20 mouse cellular contexts compared by ENCODE assay signal in genomic region chr12:113133260-113133659, GRCm38 (mm10). TPM values are rescaled to one million over a fixed set of nuclear protein-coding genes. Genes with fewer than 3 reads are reported as not detected.
A peak's percentile ranks its signal among the peaks of the same experiment; 100 is the strongest.
DNase-seq lines count a peak whose midpoint lies in the region; ATAC-seq and TF ChIP-seq lines count a peak whose summit lies in the region.
"Had no signal": no experiment of that assay in that cellular context is flagged by ENCODE, and none has a peak within 500 bp of the region (broad histone marks: within the 10 kb centered on the region; RNA-seq: fewer than 3 reads in every experiment).

No protein-coding gene starts in this region.

- no peaks in the 10 kb centered on the region for H3K9me3 ChIP-seq in intestine, embryonic 15.5 days
- no peaks in the 10 kb centered on the region for H3K9me3 ChIP-seq in intestine, postnatal 0 days (ENCODE audit: control insufficient read depth)
- H3K9me3 ChIP-seq in midbrain, embryonic 16.5 days (replicated peaks; ENCODE audit: control insufficient read depth, low read length, poor library complexity, severe bottlenecking), result no peaks in the 10 kb centered on the region
- no peaks in the 10 kb centered on the region for H3K9me3 ChIP-seq in midbrain, embryonic 14.5 days (ENCODE audit: control insufficient read depth, low read length)
- H3K9me3 ChIP-seq: embryonic facial prominence, embryonic 12.5 days; G1E; megakaryocyte, embryonic 14.5 days; stomach, embryonic 15.5 days had no signal

- peak; percentile 40 for DNase-seq in adrenal gland, postnatal 14 days
- no peak for DNase-seq in adrenal gland, postnatal 25 days
- no peak for DNase-seq in midbrain, embryonic 14.5 days
- no peak for DNase-seq in cerebellum, adult 9-10 months
- no peak for DNase-seq in retina, embryonic 14.5 days (ENCODE audit: low spot score)
- DNase-seq: cerebellum, adult 11-12 months; forebrain, postnatal 0 days; liver; liver, postnatal 0 days; right cerebral cortex, postnatal 14 days had no signal

- H3K4me1 ChIP-seq in intestine, embryonic 15.5 days (replicated peaks), result 0 out of 2 replicates have a peak, but pooled peaks cover 11% of the 10 kb centered on the region
- H3K4me1 ChIP-seq in intestine, postnatal 0 days (replicated peaks; ENCODE audit: control insufficient read depth, insufficient read depth, low read length), result no peaks in the 10 kb centered on the region
- no peaks in the 10 kb centered on the region for H3K4me1 ChIP-seq in midbrain, embryonic 16.5 days (ENCODE audit: control insufficient read depth, insufficient read depth, low read length)
- no peaks in the 10 kb centered on the region for H3K4me1 ChIP-seq in midbrain, embryonic 14.5 days (ENCODE audit: control insufficient read depth, insufficient read depth, low read length)
- H3K4me1 ChIP-seq: embryonic facial prominence, embryonic 12.5 days; megakaryocyte, embryonic 14.5 days had no signal

- no peak for TF ChIP-seq CTCF in intestine, postnatal 0 days (IDR thresholded peaks at IDR 0.05; ENCODE audit: low read depth)

- H3K27me3 ChIP-seq in intestine, embryonic 15.5 days (replicated peaks), result no peaks in the 10 kb centered on the region
- H3K27me3 ChIP-seq in intestine, postnatal 0 days (replicated peaks; ENCODE audit: control insufficient read depth, insufficient read depth, low read length), result no peaks in the 10 kb centered on the region
- H3K27me3 ChIP-seq in midbrain, embryonic 16.5 days (ENCODE audit: control insufficient read depth, insufficient read depth, low read depth, low read length), result no peaks in the 10 kb centered on the region
- no peaks in the 10 kb centered on the region for H3K27me3 ChIP-seq in midbrain, embryonic 14.5 days (ENCODE audit: control insufficient read depth, insufficient read depth, low read length)
- H3K27me3 ChIP-seq: embryonic facial prominence, embryonic 12.5 days; megakaryocyte, embryonic 14.5 days; stomach, embryonic 15.5 days had no signal

- WGBS in intestine, embryonic 15.5 days, result 86% methylated on average over 9 of the region's 9 CpGs
- WGBS in intestine, postnatal 0 days, result 88% methylated on average over 9 of the region's 9 CpGs
- WGBS in midbrain, embryonic 16.5 days, result 95% methylated on average over 9 of the region's 9 CpGs
- 93% methylated on average over 9 of the region's 9 CpGs for WGBS in midbrain, embryonic 14.5 days

- no peak for ATAC-seq in intestine, embryonic 15.5 days
- no peak for ATAC-seq in intestine, postnatal 0 days
- ATAC-seq in midbrain, embryonic 16.5 days, result no peak
- no peak for ATAC-seq in midbrain, embryonic 14.5 days (ENCODE audit: low FRiP score, low TSS enrichment)
- ATAC-seq: CD4-positive, CD25-positive, alpha-beta regulatory T cell, adult 4 months had no signal

- 0 out of 2 replicates have a peak overlapping the region, but pooled peaks have one; percentile 6 for H3K27ac ChIP-seq in intestine, embryonic 15.5 days
- H3K27ac ChIP-seq in intestine, postnatal 0 days (ENCODE audit: low read depth, low read length), result no peak overlapping the region
- no peak overlapping the region for H3K27ac ChIP-seq in midbrain, embryonic 16.5 days (ENCODE audit: low read length)
- no peak overlapping the region for H3K27ac ChIP-seq in midbrain, embryonic 14.5 days (replicated peaks; ENCODE audit: low read depth, low read length)
- H3K27ac ChIP-seq: embryonic facial prominence, embryonic 12.5 days; stomach, embryonic 15.5 days had no signal

- H3K4me2 ChIP-seq in intestine, embryonic 15.5 days (replicated peaks), result no peak overlapping the region
- no peak overlapping the region for H3K4me2 ChIP-seq in intestine, postnatal 0 days (replicated peaks; ENCODE audit: low read depth)
- no peak overlapping the region for H3K4me2 ChIP-seq in midbrain, embryonic 16.5 days (ENCODE audit: low read length)
- H3K4me2 ChIP-seq in midbrain, embryonic 14.5 days (ENCODE audit: low read length), result no peak overlapping the region
- H3K4me2 ChIP-seq: embryonic facial prominence, embryonic 12.5 days; stomach, embryonic 15.5 days had no signal

- peaks cover 74% of the 10 kb centered on the region for H3K36me3 ChIP-seq in intestine, embryonic 15.5 days
- H3K36me3 ChIP-seq in intestine, postnatal 0 days (ENCODE audit: control insufficient read depth, insufficient read depth), result peaks cover 98% of the 10 kb centered on the region
- peaks cover 75% of the 10 kb centered on the region for H3K36me3 ChIP-seq in midbrain, embryonic 16.5 days (ENCODE audit: control insufficient read depth, insufficient read depth, low read length)
- peaks cover 99% of the 10 kb centered on the region for H3K36me3 ChIP-seq in midbrain, embryonic 14.5 days (ENCODE audit: control insufficient read depth, insufficient read depth, low read length)

- H3K9ac ChIP-seq in intestine, embryonic 15.5 days, result no peak overlapping the region
- H3K9ac ChIP-seq in intestine, postnatal 0 days (ENCODE audit: low read depth, low read length), result no peak overlapping the region
- H3K9ac ChIP-seq in midbrain, embryonic 16.5 days (ENCODE audit: low read depth, low read length), result 0 out of 2 replicates have a peak overlapping the region, but pooled peaks have one; percentile 10
- H3K9ac ChIP-seq in midbrain, embryonic 14.5 days (replicated peaks; ENCODE audit: low read length), result no peak overlapping the region
- H3K9ac ChIP-seq: embryonic facial prominence, embryonic 12.5 days; forebrain, postnatal 0 days; liver, postnatal 0 days; stomach, embryonic 15.5 days had no signal

- no peak overlapping the region for H3K4me3 ChIP-seq in intestine, embryonic 15.5 days (replicated peaks)
- no peak overlapping the region for H3K4me3 ChIP-seq in intestine, postnatal 0 days (ENCODE audit: low read depth, low read length)
- H3K4me3 ChIP-seq in midbrain, embryonic 16.5 days (ENCODE audit: low read depth, low read length), result no peak overlapping the region
- H3K4me3 ChIP-seq in midbrain, embryonic 14.5 days (replicated peaks; ENCODE audit: low read depth, low read length), result no peak overlapping the region
- H3K4me3 ChIP-seq: embryonic facial prominence, embryonic 12.5 days; megakaryocyte, embryonic 14.5 days; stomach, embryonic 15.5 days had no signal

RNA-seq across cellular contexts. Expression of gene Crip2, which starts 6.8 kb away (rescaled TPM):
- 152 and 174 TPM in 2 replicates for total RNA-seq in adrenal gland, postnatal 14 days (2021)
- total RNA-seq in adrenal gland, postnatal 25 days (2021), result 65.9 and 69.0 TPM in 2 replicates
- 122 and 130 TPM in 2 replicates for polyA plus RNA-seq in intestine, embryonic 15.5 days (2015; fragmentation: Nextera tagmentation; extraction: Ambion mirVana)
- 90.4 and 96.8 TPM in 2 replicates for polyA plus RNA-seq in intestine, postnatal 0 days (2015; fragmentation: Nextera tagmentation; extraction: Ambion mirVana)
- polyA plus RNA-seq in midbrain, embryonic 16.5 days (2015; fragmentation: Nextera tagmentation; extraction: Ambion mirVana), result 369 and 395 TPM in 2 replicates
- 297 and 329 TPM in 2 replicates for polyA plus RNA-seq in midbrain, embryonic 14.5 days (2014; fragmentation: Nextera tagmentation; extraction: Ambion mirVana)

RNA-seq across cellular contexts. Expression of gene Crip1, which starts 12.9 kb away (rescaled TPM):
- total RNA-seq in adrenal gland, postnatal 14 days (2021), result 79.4 and 132 TPM in 2 replicates
- 28.9 and 30.2 TPM in 2 replicates for total RNA-seq in adrenal gland, postnatal 25 days (2021)
- polyA plus RNA-seq in intestine, embryonic 15.5 days (2015; fragmentation: Nextera tagmentation; extraction: Ambion mirVana), result 426 and 430 TPM in 2 replicates
- 1,918 and 1,992 TPM in 2 replicates for polyA plus RNA-seq in intestine, postnatal 0 days (2015; fragmentation: Nextera tagmentation; extraction: Ambion mirVana)
- 16.8 and 23.3 TPM in 2 replicates for polyA plus RNA-seq in midbrain, embryonic 16.5 days (2015; fragmentation: Nextera tagmentation; extraction: Ambion mirVana)
- 16.5 and 26.8 TPM in 2 replicates for polyA plus RNA-seq in midbrain, embryonic 14.5 days (2014; fragmentation: Nextera tagmentation; extraction: Ambion mirVana)

RNA-seq across cellular contexts. Expression of gene Tedc1, which starts 23.0 kb away (rescaled TPM):
- total RNA-seq in adrenal gland, postnatal 14 days (2021), result 3.1 and 3.7 TPM in 2 replicates
- total RNA-seq in adrenal gland, postnatal 25 days (2021), result 1.4 and 2.5 TPM in 2 replicates
- 25.3 and 25.5 TPM in 2 replicates for polyA plus RNA-seq in intestine, embryonic 15.5 days (2015; fragmentation: Nextera tagmentation; extraction: Ambion mirVana)
- polyA plus RNA-seq in intestine, postnatal 0 days (2015; fragmentation: Nextera tagmentation; extraction: Ambion mirVana), result 5.5 and 6.8 TPM in 2 replicates
- 11.0 and 11.4 TPM in 2 replicates for polyA plus RNA-seq in midbrain, embryonic 16.5 days (2015; fragmentation: Nextera tagmentation; extraction: Ambion mirVana)
- polyA plus RNA-seq in midbrain, embryonic 14.5 days (2014; fragmentation: Nextera tagmentation; extraction: Ambion mirVana), result 11.9 and 14.1 TPM in 2 replicates
- total RNA-seq: gastrocnemius, adult 18-20 months had no signal

RNA-seq across cellular contexts. Expression of gene Mta1, which starts 35.2 kb away (rescaled TPM):
- 83.7 and 94.0 TPM in 2 replicates for total RNA-seq in adrenal gland, postnatal 14 days (2021)
- 104 and 109 TPM in 2 replicates for total RNA-seq in adrenal gland, postnatal 25 days (2021)
- polyA plus RNA-seq in intestine, embryonic 15.5 days (2015; fragmentation: Nextera tagmentation; extraction: Ambion mirVana), result 11.3 and 11.5 TPM in 2 replicates
- 4.9 and 5.6 TPM in 2 replicates for polyA plus RNA-seq in intestine, postnatal 0 days (2015; fragmentation: Nextera tagmentation; extraction: Ambion mirVana)
- polyA plus RNA-seq in midbrain, embryonic 16.5 days (2015; fragmentation: Nextera tagmentation; extraction: Ambion mirVana), result 14.4 and 15.9 TPM in 2 replicates
- polyA plus RNA-seq in midbrain, embryonic 14.5 days (2014; fragmentation: Nextera tagmentation; extraction: Ambion mirVana), result 20.8 and 22.0 TPM in 2 replicates

RNA-seq across cellular contexts. Expression of gene Tmem121, which starts 52.5 kb away (rescaled TPM):
- total RNA-seq in adrenal gland, postnatal 14 days (2021), result 3.4 and 4.7 TPM in 2 replicates
- total RNA-seq in adrenal gland, postnatal 25 days (2021), result 4.1 and 4.3 TPM in 2 replicates
- polyA plus RNA-seq in intestine, embryonic 15.5 days (2015; fragmentation: Nextera tagmentation; extraction: Ambion mirVana), result 6.7 and 7.5 TPM in 2 replicates
- polyA plus RNA-seq in intestine, postnatal 0 days (2015; fragmentation: Nextera tagmentation; extraction: Ambion mirVana), result 3.4 and 3.5 TPM in 2 replicates
- 47.2 and 50.3 TPM in 2 replicates for polyA plus RNA-seq in midbrain, embryonic 16.5 days (2015; fragmentation: Nextera tagmentation; extraction: Ambion mirVana)
- 24.5 and 61.9 TPM in 2 replicates for polyA plus RNA-seq in midbrain, embryonic 14.5 days (2014; fragmentation: Nextera tagmentation; extraction: Ambion mirVana)
- total RNA-seq: G1E; heart, adult 18-20 months had no signal
- polyA plus RNA-seq: CD4-positive, CD25-positive, alpha-beta regulatory T cell, adult 4 months; G1E had no signal

Comparison
In these comparisons a context has a peak if more than half of its experiments do, and no peak if none do; other contexts are left out.
1. RNA of gene Crip1, which starts 12.9 kb away (polyA plus RNA-seq): 1,918 to 1,992 TPM in intestine, postnatal 0 days and 426 to 430 TPM in intestine, embryonic 15.5 days; 16.5 to 26.8 TPM in midbrain, embryonic 14.5 days and 16.8 to 23.3 TPM in midbrain, embryonic 16.5 days; every median in the first group is over 10 times any median in the second.